In genomic region chr9:120011533-120011932, GRCm38 (mm10) we compare ENCODE assay signal across 8 mouse cellular contexts. TPM values are rescaled to one million over a fixed set of nuclear protein-coding genes. Genes with fewer than 3 reads are reported as not detected.
DNase-seq lines count a peak whose midpoint lies in the region; ATAC-seq and TF ChIP-seq lines count a peak whose summit lies in the region.

No protein-coding gene starts in this region.

- peak overlapping the region; percentile 70 for H3K4me2 ChIP-seq in intestine, postnatal 0 days (replicated peaks; ENCODE audit: low read depth)
- peak overlapping the region; percentile 80 for H3K4me2 ChIP-seq in limb, embryonic 13.5 days (replicated peaks)
- H3K4me2 ChIP-seq in midbrain, embryonic 15.5 days: peak overlapping the region; percentile 80

- 0 out of 2 replicates have a peak, but pooled peaks cover 2% of the 10 kb centered on the region for H3K9me3 ChIP-seq in intestine, postnatal 0 days (ENCODE audit: control insufficient read depth)
- H3K9me3 ChIP-seq in limb, embryonic 13.5 days: 0 out of 2 replicates have a peak, but pooled peaks cover 5% of the 10 kb centered on the region
- H3K9me3 ChIP-seq in midbrain, embryonic 15.5 days: no peaks in the 10 kb centered on the region

- 1% methylated on average over 10 of the region's 10 CpGs for WGBS in intestine, postnatal 0 days
- 2% methylated on average over 10 of the region's 10 CpGs for WGBS in limb, embryonic 13.5 days
- WGBS in midbrain, embryonic 15.5 days: under 1% methylated on average over 10 of the region's 10 CpGs

- no peaks in the 10 kb centered on the region; the same call in 1 of the 2 replicates for H3K27me3 ChIP-seq in intestine, postnatal 0 days (replicated peaks; ENCODE audit: control insufficient read depth, insufficient read depth, low read length)
- 0 out of 2 replicates have a peak, but pooled peaks cover 4% of the 10 kb centered on the region for H3K27me3 ChIP-seq in limb, embryonic 13.5 days
- no peaks in the 10 kb centered on the region; the same call in 1 of the 2 replicates for H3K27me3 ChIP-seq in midbrain, embryonic 15.5 days (replicated peaks)

- ATAC-seq in intestine, postnatal 0 days: peak; percentile 46
- ATAC-seq in limb, embryonic 13.5 days (ENCODE audit: low FRiP score, low read depth): peak; percentile 30
- peak; percentile 75 for ATAC-seq in midbrain, embryonic 15.5 days (replicated peaks)

- no peaks in the 10 kb centered on the region for H3K4me1 ChIP-seq in cortical plate, adult 2 months (ENCODE audit: control insufficient read depth, insufficient read depth, low read length)
- no peaks in the 10 kb centered on the region for H3K4me1 ChIP-seq in intestine, postnatal 0 days (replicated peaks; ENCODE audit: control insufficient read depth, insufficient read depth, low read length)
- H3K4me1 ChIP-seq in limb, embryonic 13.5 days: peaks cover 12% of the 10 kb centered on the region; the same call in 1 of the 2 replicates
- H3K4me1 ChIP-seq in midbrain, embryonic 15.5 days: peaks cover 5% of the 10 kb centered on the region; the same call in 1 of the 2 replicates

- peak overlapping the region; percentile 32 for H3K4me3 ChIP-seq in cortical plate, adult 2 months (ENCODE audit: insufficient read depth, low read length)
- peak overlapping the region; percentile 33 for H3K4me3 ChIP-seq in intestine, postnatal 0 days (ENCODE audit: low read depth, low read length)
- H3K4me3 ChIP-seq in limb, embryonic 13.5 days: peak overlapping the region; percentile 44
- H3K4me3 ChIP-seq in midbrain, embryonic 15.5 days: peak overlapping the region; percentile 44

- H3K27ac ChIP-seq in cortical plate, adult 2 months (ENCODE audit: insufficient read depth, low read length): peak overlapping the region; percentile 82
- peak overlapping the region; percentile 41; the same call in 1 of the 2 replicates for H3K27ac ChIP-seq in intestine, postnatal 0 days (ENCODE audit: low read depth, low read length)
- no peak overlapping the region for H3K27ac ChIP-seq in limb, embryonic 13.5 days
- peak overlapping the region; percentile 88 for H3K27ac ChIP-seq in midbrain, embryonic 15.5 days

- peak; percentile 81 for DNase-seq in urinary bladder, postnatal 14 days (ENCODE audit: low spot score)
- DNase-seq in urinary bladder, postnatal 10 days (ENCODE audit: low spot score): no peak
- peak; percentile 97 for DNase-seq in heart, adult 11 months
- DNase-seq in spleen, postnatal 36 days (ENCODE audit: low spot score in 2 of 2): peak; percentile 50 to 78

- TF ChIP-seq CTCF in cortical plate, adult 2 months (IDR thresholded peaks at IDR 0.05; ENCODE audit: extremely low read depth, insufficient read depth, low read length): peak; percentile 60
- peak; percentile 82 for TF ChIP-seq CTCF in intestine, postnatal 0 days (IDR thresholded peaks at IDR 0.05; ENCODE audit: low read depth)

- TF ChIP-seq POLR2A in cortical plate, adult 2 months (IDR thresholded peaks at IDR 0.05; ENCODE audit: extremely low read depth, insufficient read depth, low read length): 0 out of 2 replicates have a peak, but pooled peaks have one; percentile 19

- H3K9ac ChIP-seq in intestine, postnatal 0 days (ENCODE audit: low read depth, low read length): no peak overlapping the region
- H3K9ac ChIP-seq in limb, embryonic 13.5 days: no peak overlapping the region
- H3K9ac ChIP-seq in midbrain, embryonic 15.5 days: peak overlapping the region; percentile 63

- H3K36me3 ChIP-seq in intestine, postnatal 0 days (ENCODE audit: control insufficient read depth, insufficient read depth): no peaks in the 10 kb centered on the region
- H3K36me3 ChIP-seq in limb, embryonic 13.5 days: no peaks in the 10 kb centered on the region
- H3K36me3 ChIP-seq in midbrain, embryonic 15.5 days (replicated peaks): no peaks in the 10 kb centered on the region

RNA-seq across cellular contexts. Expression of gene Xirp1, which starts 11.9 kb away (rescaled TPM):
- 0.04 TPM in 2 replicates for polyA plus RNA-seq in cortical plate, adult 2 months (2012; rRNA removed)
- 0.10 and 0.14 TPM in 2 replicates for polyA plus RNA-seq in intestine, postnatal 0 days (2015; fragmentation: Nextera tagmentation; extraction: Ambion mirVana)
- 0.70 and 1.0 TPM in 2 replicates for polyA plus RNA-seq in limb, embryonic 13.5 days (2015; fragmentation: Nextera tagmentation; extraction: Ambion mirVana)
- 0.03 TPM in 1 of 2 replicates, not detected in the other for polyA plus RNA-seq in midbrain, embryonic 15.5 days (2015; fragmentation: Nextera tagmentation; extraction: Ambion mirVana)

RNA-seq across cellular contexts. Expression of gene Csrnp1, which starts 27.1 kb away (rescaled TPM):
- polyA plus RNA-seq in cortical plate, adult 2 months (2012; rRNA removed): 14.8 and 21.3 TPM in 2 replicates
- 3.8 and 4.2 TPM in 2 replicates for polyA plus RNA-seq in intestine, postnatal 0 days (2015; fragmentation: Nextera tagmentation; extraction: Ambion mirVana)
- 4.5 and 6.4 TPM in 2 replicates for polyA plus RNA-seq in limb, embryonic 13.5 days (2015; fragmentation: Nextera tagmentation; extraction: Ambion mirVana)
- polyA plus RNA-seq in midbrain, embryonic 15.5 days (2015; fragmentation: Nextera tagmentation; extraction: Ambion mirVana): 1.4 and 1.5 TPM in 2 replicates

RNA-seq across cellular contexts. Expression of gene Cx3cr1, which starts 58.1 kb away (rescaled TPM):
- 38.2 and 40.9 TPM in 2 replicates for polyA plus RNA-seq in cortical plate, adult 2 months (2012; rRNA removed)
- polyA plus RNA-seq in intestine, postnatal 0 days (2015; fragmentation: Nextera tagmentation; extraction: Ambion mirVana): 5.4 and 6.5 TPM in 2 replicates
- 10.2 and 11.0 TPM in 2 replicates for polyA plus RNA-seq in limb, embryonic 13.5 days (2015; fragmentation: Nextera tagmentation; extraction: Ambion mirVana)
- 8.0 and 8.1 TPM in 2 replicates for polyA plus RNA-seq in midbrain, embryonic 15.5 days (2015; fragmentation: Nextera tagmentation; extraction: Ambion mirVana)
